Mouse (Mus musculus) ES-E14 (cell line): ENCODE measurements around the gene Josd2. TPM values are rescaled to one million over a fixed set of nuclear protein-coding genes. Genes with fewer than 3 reads are reported as not detected.
A peak's percentile ranks its signal among the peaks of the same experiment; 100 is the strongest.

Experiments used
- DNase-seq: peaks from one replicate; pipeline ENCODE4 v3.0.0-alpha.2; 2013; ENCODE audit warnings: low read depth, low spot score
- H3K27ac ChIP-seq: 2 replicates; pipeline ENCODE4 v1.5.1; 2012; ENCODE audit warnings: low read depth, mild to moderate bottlenecking, low read length, moderate library complexity, mixed read lengths; ENCODE audit not compliant: poor library complexity, insufficient read depth, severe bottlenecking
- H3K36me3 ChIP-seq: 2 replicates; pipeline ENCODE4 v1.6.1; 2012; ENCODE audit warnings: mild to moderate bottlenecking, low read length, moderate library complexity, mixed read lengths; ENCODE audit not compliant: control insufficient read depth, poor library complexity, insufficient read depth, severe bottlenecking
- H3K4me1 ChIP-seq, 2 experiments: fragments of 150-350 bp in 1 of 2; sonication (generic) in 1 of 2; 2 replicates each; pipeline ENCODE4 v1.6.1; 2012; ENCODE audit warnings: low read length in 2 of 2, mild to moderate bottlenecking in 1 of 2, mixed read lengths in 1 of 2; ENCODE audit not compliant: control insufficient read depth in 2 of 2, insufficient read depth in 2 of 2, poor library complexity in 1 of 2
- H3K4me3 ChIP-seq, 2 experiments: fragments of 150-350 bp in 1 of 2; sonication (generic) in 1 of 2; 2 replicates each; pipeline ENCODE4 v1.5.1; 2012; ENCODE audit warnings: low read length in 2 of 2, low read depth in 1 of 2, mild to moderate bottlenecking in 1 of 2, mixed read lengths in 1 of 2; ENCODE audit not compliant: insufficient read depth in 1 of 2, poor library complexity in 1 of 2, severe bottlenecking in 1 of 2
- H3K9ac ChIP-seq: 2 replicates; pipeline ENCODE4 v1.6.1; 2012; ENCODE audit warnings: low read depth, mild to moderate bottlenecking, low read length, mixed read lengths; ENCODE audit not compliant: poor library complexity, insufficient read depth, severe bottlenecking
- H3K9me3 ChIP-seq: fragments of 150-350 bp; sonication (generic); 2 replicates; pipeline ENCODE4 v1.6.1; 2012; ENCODE audit warnings: low read depth, mild to moderate bottlenecking, low read length; ENCODE audit not compliant: control insufficient read depth, insufficient read depth
- CHD2 ChIP-seq: IDR thresholded peaks from 2 replicates; pipeline ENCODE4 v1.6.1; 2014; ENCODE audit warnings: mild to moderate bottlenecking, low read depth, low read length, inconsistent platforms
- HCFC1 ChIP-seq: IDR thresholded peaks from 2 replicates; pipeline ENCODE4 v1.6.1; 2012; ENCODE audit warnings: low read length, inconsistent platforms, borderline replicate concordance; ENCODE audit not compliant: insufficient read depth
- MAFK ChIP-seq: IDR thresholded peaks from 2 replicates; pipeline ENCODE4 v1.6.1; 2014; ENCODE audit warnings: mild to moderate bottlenecking, low read depth, low read length, inconsistent platforms; ENCODE audit not compliant: insufficient read depth
- ZC3H11A ChIP-seq: IDR thresholded peaks from 2 replicates; pipeline ENCODE4 v1.6.1; 2012; ENCODE audit warnings: low read depth, mild to moderate bottlenecking, inconsistent platforms, low read length, borderline replicate concordance
- ZNF384 ChIP-seq: IDR thresholded peaks from 2 replicates; pipeline ENCODE4 v1.6.1; 2012; ENCODE audit warnings: low read depth, low read length, inconsistent platforms
- in situ Hi-C, 2 experiments: fragments of 600-800 bp; cut with MboI; formaldehyde crosslinking; loops; one replicate each; pipeline ENCODE4 v1.15.1; 2025; ENCODE audit warnings: low sequenced_read_pairs in 2 of 2, inconsistent platforms in 1 of 2; ENCODE audit not compliant: unreplicated experiment in 2 of 2
- total RNA-seq: library from RNA; depleted of rRNA; stranded (reverse); fragments of 300-350 nt; gene quantifications from 2 replicates; pipeline ENCODE4 v1.2.3, GENCODE M21; 2012

Josd2 gene
- total RNA-seq, 1 experiment = 18.9 TPM

- no peak overlapping the region for H3K9ac ChIP-seq
- no peaks in the 10 kb centered on the region for H3K9me3 ChIP-seq
- in situ Hi-C loops = no loop called here
- H3K36me3 ChIP-seq = no peaks in the 10 kb centered on the region
- no peak for TF ChIP-seq ZC3H11A
- no peak for TF ChIP-seq HCFC1
- TF ChIP-seq ZNF384 = no peak
- no peak for TF ChIP-seq MAFK
- TF ChIP-seq CHD2 = no peak
- peak overlapping the region in 1 of 2 experiments; percentile 76; a peak in 1 of 4 replicates for H3K4me3 ChIP-seq
- no peak for DNase-seq
- H3K4me1 ChIP-seq = peaks cover 0 to 8% of the 10 kb centered on the region in 2 experiments; a peak in 1 of 4 replicates
- no peak overlapping the region for H3K27ac ChIP-seq
These were observed 985 bp downstream of the Josd2 start for GRCm38 (mm10) chr7:44468644-44469285.

GRCm38 (mm10) chr7:44469677-44470675, 2.2 kb downstream of the Josd2 start:
- Histone ChIP-seq H3K36me3 (no peaks in the 10 kb centered on the region), H3K9ac (no peak overlapping the region), H3K4me3 (no peak overlapping the region), H3K9me3 (no peaks in the 10 kb centered on the region), H3K27ac (no peak overlapping the region), H3K4me1 (peaks cover 0 to 13% of the 10 kb centered on the region in 2 experiments; a peak in 1 of 4 replicates)
- DNase-seq = no peak
- TF ChIP-seq HCFC1 = no peak
- no peak for TF ChIP-seq CHD2
- TF ChIP-seq MAFK = no peak
- in situ Hi-C loops = no loop called here

GRCm38 (mm10) chr7:44470696-44471612, 3.2 kb downstream of the Josd2 start:
- Histone ChIP-seq H3K27ac (no peak overlapping the region), H3K9ac (no peak overlapping the region), H3K4me3 (no peak overlapping the region), H3K36me3 (no peaks in the 10 kb centered on the region), H3K4me1 (peaks cover 0 to 17% of the 10 kb centered on the region in 2 experiments; a peak in 1 of 4 replicates), H3K9me3 (no peaks in the 10 kb centered on the region)
- TF ChIP-seq HCFC1 (no peak), CHD2 (no peak), ZC3H11A (no peak), MAFK (no peak), ZNF384 (no peak)
- in situ Hi-C loops = no loop called here
- DNase-seq = no peak

- in situ Hi-C loops = no loop called here
- Histone ChIP-seq H3K27ac (no peak overlapping the region), H3K9me3 (no peaks in the 10 kb centered on the region), H3K4me1 (peaks cover 0 to 15% of the 10 kb centered on the region in 2 experiments; a peak in 1 of 4 replicates), H3K36me3 (no peaks in the 10 kb centered on the region), H3K9ac (no peak overlapping the region), H3K4me3 (no peak overlapping the region)
- no peak for DNase-seq
- TF ChIP-seq MAFK (no peak), CHD2 (no peak), ZC3H11A (no peak), ZNF384 (no peak), HCFC1 (no peak)
These were observed 4.2 kb downstream of the Josd2 start for GRCm38 (mm10) chr7:44471880-44472557.
